Mouse (Mus musculus): Measurements from ENCODE around the gene Gdap1l1. TPM values are rescaled to one million over a fixed set of nuclear protein-coding genes. Genes with fewer than 3 reads are reported as not detected.

Gene Gdap1l1
- total RNA-seq, 1 experiment from 2014 or later, result 5.4 TPM

Other genes with a start within 250 kb of the Gdap1l1 start
- gene Tox2, start 235.4 kb upstream of the Gdap1l1 start, total RNA-seq (2021), result 5.0 and 9.4 TPM in 2 replicates
- gene Jph2, start 40.5 kb upstream of the Gdap1l1 start, total RNA-seq (2021), result 4.3 and 4.5 TPM in 2 replicates
- 34.8 and 37.3 TPM in 2 replicates for gene Oser1, start 13.8 kb upstream of the Gdap1l1 start, total RNA-seq (2021)
- gene Fitm2, start 34.2 kb downstream of the Gdap1l1 start, total RNA-seq (2021), result 82.3 and 91.4 TPM in 2 replicates
- gene R3hdml, start 53.8 kb downstream of the Gdap1l1 start, total RNA-seq (2021), result not detected in 2 replicates
- gene Hnf4a, start 68.3 kb downstream of the Gdap1l1 start, total RNA-seq (2021), result 2.0 and 28.1 TPM in 2 replicates
- 29.9 and 33.4 TPM in 2 replicates for gene Ttpal, start 163.8 kb downstream of the Gdap1l1 start, total RNA-seq (2021)
- gene Serinc3, start 206.7 kb downstream of the Gdap1l1 start, total RNA-seq (2021), result 390 and 468 TPM in 2 replicates
- 44.2 and 46.9 TPM in 2 replicates for gene Pkig, start 219.9 kb downstream of the Gdap1l1 start, total RNA-seq (2021)

All from adrenal gland, postnatal 14 days (tissue).